Mouse (Mus musculus): Measurements from ENCODE around the gene Sec14l1. TPM values are rescaled to one million over a fixed set of nuclear protein-coding genes. Genes with fewer than 3 reads are reported as not detected.

Gene Sec14l1
- total RNA-seq, 2 experiments from 2014 or later, result 174 to 208 TPM

GRCm38 (mm10) chr11:117145451-117146117 is 30.6 kb downstream of the Sec14l1 start:
- DNase-seq (ENCODE audit: low spot score in 2 of 2), result no peak
- intact Hi-C loops (cut with DNase I), result no loop called here

DNA sequence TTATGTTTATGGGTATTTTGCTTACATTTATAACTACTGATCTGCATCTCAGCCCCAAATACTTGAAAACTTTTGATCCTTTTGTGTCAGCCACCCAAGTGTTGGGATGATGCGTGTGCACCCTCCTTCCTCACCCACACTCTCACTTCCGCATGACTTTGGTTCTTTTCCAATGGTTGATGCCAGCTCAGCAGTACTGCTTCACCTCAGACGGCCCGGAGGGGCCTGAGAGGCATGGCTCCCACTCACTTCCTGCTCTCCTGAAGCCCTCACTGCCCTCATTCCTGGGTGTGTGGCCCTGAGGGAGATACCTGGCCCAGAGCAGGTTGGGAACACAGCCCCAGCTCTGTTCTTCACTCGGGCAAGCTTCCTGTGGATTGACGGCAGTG is 31.1 kb downstream of the Sec14l1 start:
- no peak for DNase-seq (ENCODE audit: low spot score in 2 of 2)
- intact Hi-C loops (cut with DNase I), result no loop called here

DNA sequence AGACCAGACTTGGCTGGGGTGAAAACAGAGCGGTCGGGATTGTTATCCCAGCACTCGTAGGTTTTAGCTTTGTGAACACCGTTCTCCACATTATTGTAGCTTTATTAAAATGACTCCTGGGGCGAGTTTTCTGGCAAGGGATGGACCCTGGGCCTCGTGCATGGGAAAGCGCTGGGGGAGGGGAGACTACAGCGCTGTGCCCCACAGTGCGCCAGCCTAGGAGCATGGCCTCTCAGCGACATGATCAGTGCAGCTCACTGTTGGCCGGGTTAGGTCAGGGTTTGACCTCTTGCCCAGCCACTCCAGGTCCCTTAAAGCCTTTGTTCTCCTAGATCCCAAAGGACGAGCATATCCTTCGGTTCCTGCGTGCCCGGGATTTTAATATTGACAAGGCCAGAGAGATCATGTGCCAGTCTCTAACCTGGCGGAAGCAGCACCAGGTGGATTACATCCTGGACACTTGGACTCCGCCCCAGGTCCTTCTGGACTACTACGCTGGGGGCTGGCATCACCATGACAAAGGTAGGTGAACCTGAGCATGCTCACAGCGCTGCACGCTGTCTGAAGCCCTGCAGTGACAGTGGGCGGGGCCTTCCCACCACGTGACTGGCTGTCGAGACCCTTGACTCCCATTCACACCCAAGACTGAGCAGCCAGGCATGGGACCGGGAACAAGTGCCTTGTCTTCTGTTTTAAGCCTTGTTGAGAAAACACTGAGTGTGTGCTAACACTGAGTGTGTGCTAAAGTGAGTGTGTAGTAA is 32.0 kb downstream of the Sec14l1 start:
- intact Hi-C loops (cut with DNase I), result no loop called here

DNA sequence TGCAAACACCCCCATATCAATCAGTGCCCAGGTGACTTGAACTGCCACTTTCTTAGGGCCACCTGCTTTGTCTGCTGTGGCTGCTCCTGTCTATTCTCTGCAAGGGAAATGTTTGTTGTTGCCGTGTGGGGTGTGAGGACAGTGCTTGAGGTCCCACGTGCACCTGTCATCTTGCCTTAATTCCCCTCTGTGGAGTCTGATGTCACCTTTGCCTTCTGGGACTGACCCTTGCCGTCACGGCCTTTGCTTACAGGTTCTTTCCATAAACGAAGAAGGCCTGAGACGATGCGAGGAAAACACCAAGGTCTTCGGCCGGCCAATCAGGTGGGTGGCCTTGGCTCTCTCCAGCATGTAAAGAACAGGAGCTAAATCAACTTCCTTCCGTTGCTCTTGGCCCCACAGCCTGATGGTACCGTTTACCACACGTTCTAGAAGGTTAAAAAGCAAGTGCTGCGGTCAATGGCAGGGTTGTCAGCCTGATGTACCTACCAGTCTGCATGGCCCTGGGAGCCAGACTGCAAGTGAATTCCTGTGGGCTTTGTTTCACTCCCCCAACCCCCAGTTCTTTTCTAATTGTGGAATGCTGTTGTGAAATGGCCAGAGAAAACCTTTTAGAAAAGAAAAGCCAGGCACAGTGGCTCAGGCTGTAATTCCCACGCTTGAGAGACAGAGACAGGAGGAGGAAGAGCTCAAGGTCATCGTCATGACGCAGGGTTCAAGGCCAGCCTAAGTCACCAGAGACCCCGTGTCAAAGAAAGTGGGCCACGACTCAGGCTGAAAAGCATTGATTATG is 34.1 kb downstream of the Sec14l1 start:
- intact Hi-C loops (cut with DNase I), result no loop called here

More for the DNA sequence above, 32.0 kb downstream of the Sec14l1 start:
- DNase-seq (ENCODE audit: low spot score in 2 of 2), result no peak

GRCm38 (mm10) chr11:117150467-117150966 is 35.5 kb downstream of the Sec14l1 start:
- no peak for DNase-seq (ENCODE audit: low spot score in 2 of 2)
- intact Hi-C loops (cut with DNase I), result no loop called here

More for the DNA sequence above, 34.1 kb downstream of the Sec14l1 start:
- DNase-seq (ENCODE audit: low spot score in 2 of 2), result no peak

DNA sequence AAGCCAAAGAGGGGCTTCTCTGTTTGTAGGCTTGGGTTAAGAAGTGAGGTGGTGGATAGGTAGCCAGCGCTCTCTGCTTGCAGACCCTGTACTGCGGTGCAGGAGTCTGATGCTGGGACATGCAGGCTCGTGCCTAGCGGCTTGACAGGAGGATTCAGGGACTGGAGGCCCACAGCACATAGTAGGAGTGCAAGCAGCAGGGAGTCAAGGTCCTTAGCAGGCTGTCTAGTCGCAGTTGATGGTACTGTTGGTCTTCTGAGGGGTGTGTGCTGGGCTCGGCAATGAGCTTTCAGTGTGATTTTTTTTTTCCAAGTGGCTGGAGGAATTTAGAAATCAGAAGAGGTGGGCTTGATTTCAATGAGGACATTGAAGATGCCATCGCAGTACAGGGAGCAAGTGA is 36.5 kb downstream of the Sec14l1 start:
- intact Hi-C loops (cut with DNase I), result no loop called here
- no peak for DNase-seq (ENCODE audit: low spot score in 2 of 2)

- no peak for DNase-seq (ENCODE audit: low spot score in 2 of 2)
- intact Hi-C loops (cut with DNase I), result no loop called here
These were observed 37.6 kb downstream of the Sec14l1 start for GRCm38 (mm10) chr11:117152541-117152940.

DNA sequence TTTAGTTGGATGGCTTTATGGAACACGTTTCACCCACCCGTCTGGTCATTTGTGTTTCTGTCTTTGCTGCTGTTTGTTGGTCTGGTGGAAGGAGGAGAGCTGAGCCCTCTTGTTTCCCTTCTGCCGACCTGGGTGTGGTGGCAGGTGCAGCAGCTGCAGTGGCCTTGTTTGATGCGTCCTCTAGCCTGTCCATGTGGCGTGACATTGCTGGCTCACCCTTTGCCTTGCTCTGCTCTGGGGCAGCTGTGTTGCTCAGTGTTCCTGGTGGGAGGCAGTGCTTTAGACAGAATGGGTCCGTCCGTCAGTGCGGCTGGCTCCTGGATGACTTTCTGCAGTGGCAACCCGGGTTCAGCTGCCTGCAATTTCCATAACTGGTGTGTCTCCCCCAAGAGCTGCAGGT is 38.6 kb downstream of the Sec14l1 start:
- no peak for DNase-seq (ENCODE audit: low spot score in 2 of 2)
- intact Hi-C loops (cut with DNase I), result no loop called here

DNA sequence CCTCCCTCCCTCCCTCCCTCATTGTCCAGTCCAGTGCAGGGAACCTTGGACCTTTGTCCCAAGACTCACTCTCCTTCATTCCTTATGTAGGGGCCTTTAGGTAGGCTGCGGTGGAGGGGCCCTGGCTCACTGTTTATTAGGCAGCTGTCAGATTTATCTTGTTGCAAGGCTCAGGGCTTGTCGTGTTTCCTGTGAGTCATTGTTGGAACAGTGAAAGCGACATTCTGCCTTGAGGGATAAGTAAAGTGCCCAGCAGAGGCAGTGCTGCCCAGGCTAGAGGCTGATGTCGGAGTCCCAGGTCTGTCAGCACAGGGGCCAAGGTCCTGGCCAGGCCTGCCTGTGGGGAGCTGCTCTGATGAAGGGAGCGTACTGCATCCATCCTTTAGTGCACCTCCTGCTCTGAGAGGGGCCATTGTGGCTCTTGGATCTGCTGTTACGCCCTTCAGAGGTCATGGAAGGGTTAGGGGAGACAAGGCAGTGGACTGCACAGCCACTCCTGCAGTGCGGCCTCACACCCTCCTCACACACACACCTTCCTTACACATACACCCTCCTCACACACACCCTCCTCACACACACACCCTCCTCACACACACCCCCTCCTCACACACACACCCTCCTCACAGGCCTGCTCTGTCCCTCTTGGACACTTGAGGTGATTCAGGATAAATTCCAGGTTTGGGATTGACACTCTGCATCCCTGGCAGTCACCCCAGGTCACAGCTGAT is 39.3 kb downstream of the Sec14l1 start:
- DNase-seq (ENCODE audit: low spot score in 2 of 2), result no peak
- intact Hi-C loops (cut with DNase I), result no loop called here

DNA sequence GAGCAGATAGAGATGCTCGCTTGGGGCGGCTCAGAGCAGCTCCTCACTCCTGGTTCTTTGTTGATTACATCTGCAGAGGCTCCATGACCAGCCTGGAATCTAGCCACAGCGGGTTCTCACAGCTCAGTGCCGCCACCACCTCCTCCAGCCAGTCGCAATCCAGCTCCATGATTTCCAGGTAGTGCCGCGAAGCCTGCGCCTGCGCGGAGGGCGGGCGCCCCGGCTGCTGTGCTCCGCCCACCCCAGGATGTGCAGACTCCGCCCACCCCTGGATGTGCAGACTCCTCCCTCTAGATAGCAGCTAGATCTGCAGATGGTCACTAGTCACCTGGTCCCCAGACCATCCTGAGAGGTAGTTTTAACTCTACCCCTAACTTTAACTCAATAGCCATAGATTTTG is 41.8 kb downstream of the Sec14l1 start:
- intact Hi-C loops (cut with DNase I), result loop anchor here (5.0 kb wide), 1 partner anchor 34 kb away; no protein-coding TSS in a partner anchor

GRCm38 (mm10) chr11:117158343-117158742 is 43.4 kb downstream of the Sec14l1 start:
- intact Hi-C loops (cut with DNase I), result loop anchor here (5.0 kb wide), 1 partner anchor 36 kb away; no protein-coding TSS in a partner anchor
- DNase-seq (ENCODE audit: low spot score in 2 of 2), result no peak

More for the DNA sequence above, 41.8 kb downstream of the Sec14l1 start:
- peak in 1 of 2 experiments; percentile 62 for DNase-seq (ENCODE audit: low spot score in 2 of 2)

GRCm38 (mm10) chr11:117159257-117159945 is 44.4 kb downstream of the Sec14l1 start:
- no peak for DNase-seq (ENCODE audit: low spot score in 2 of 2)
- intact Hi-C loops (cut with DNase I), result loop anchor here (5.0 kb wide), 1 partner anchor 37 kb away; no protein-coding TSS in a partner anchor

- intact Hi-C loops (cut with DNase I), result loop anchor here (5.0 kb wide), 1 partner anchor 38 kb away; no protein-coding TSS in a partner anchor
- DNase-seq (ENCODE audit: low spot score in 2 of 2), result no peak
These were observed 45.0 kb downstream of the Sec14l1 start for GRCm38 (mm10) chr11:117159946-117160307.

- intact Hi-C loops (cut with DNase I), result no loop called here
- no peak for DNase-seq (ENCODE audit: low spot score in 2 of 2)
These were observed 45.8 kb downstream of the Sec14l1 start for GRCm38 (mm10) chr11:117160791-117161190.

- intact Hi-C loops (cut with DNase I), result no loop called here
- no peak for DNase-seq (ENCODE audit: low spot score in 2 of 2)
These were observed 46.6 kb downstream of the Sec14l1 start for GRCm38 (mm10) chr11:117161574-117161973.

DNA sequence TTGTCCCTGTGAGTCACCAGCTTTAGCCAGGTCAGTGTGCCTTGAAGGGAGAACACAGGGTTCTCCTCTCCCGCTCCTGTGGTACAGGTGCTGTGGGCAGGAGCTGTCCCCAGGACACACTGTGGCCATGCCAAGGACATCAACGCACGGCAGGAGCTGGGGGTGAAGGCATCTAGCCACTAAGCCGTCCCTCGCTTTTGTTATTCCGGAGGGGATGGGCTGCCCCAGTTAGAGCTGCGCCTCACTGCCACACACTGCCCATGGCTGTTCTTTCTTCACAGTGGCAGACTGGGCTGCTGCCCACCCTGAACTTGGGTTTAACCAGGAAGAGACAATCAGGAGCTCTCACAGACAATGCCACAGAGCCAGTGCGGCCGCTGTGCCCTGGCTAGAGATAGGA is 48.1 kb downstream of the Sec14l1 start:
- intact Hi-C loops (cut with DNase I), result no loop called here

GRCm38 (mm10) chr11:117163771-117164170 is 48.8 kb downstream of the Sec14l1 start:
- DNase-seq (ENCODE audit: low spot score in 2 of 2), result no peak
- intact Hi-C loops (cut with DNase I), result no loop called here

More for the DNA sequence above, 48.1 kb downstream of the Sec14l1 start:
- DNase-seq (ENCODE audit: low spot score in 2 of 2), result no peak

GRCm38 (mm10) chr11:117168278-117169087 is 53.5 kb downstream of the Sec14l1 start:
- intact Hi-C loops (cut with DNase I), result no loop called here
- DNase-seq (ENCODE audit: low spot score in 2 of 2), result peak in 1 of 2 experiments; percentile 54
